Mouse (Mus musculus) embryonic facial prominence, embryonic 10.5 days (tissue): ENCODE results near the gene Rpl36a-ps1. TPM values are rescaled to one million over a fixed set of nuclear protein-coding genes. Genes with fewer than 3 reads are reported as not detected.

Source experiments
- DNase-seq: peaks from one replicate; pipeline ENCODE4 v3.0.0-alpha.2; 2017; ENCODE audit warnings: low spot score
- H3K27ac ChIP-seq: fragments of 300-500 bp; sonication (generic); replicated peaks from 2 replicates; pipeline ENCODE4 v1.5.1; 2016; ENCODE audit warnings: mild to moderate bottlenecking
- H3K27me3 ChIP-seq: fragments of 300-500 bp; sonication (generic); replicated peaks from 2 replicates; pipeline ENCODE4 v1.6.1; 2016; ENCODE audit warnings: low read depth, mild to moderate bottlenecking; ENCODE audit not compliant: poor library complexity, severe bottlenecking
- H3K36me3 ChIP-seq: fragments of 300-500 bp; sonication (generic); replicated peaks from 2 replicates; pipeline ENCODE4 v1.6.1; 2016; ENCODE audit warnings: mild to moderate bottlenecking, moderate library complexity
- H3K4me1 ChIP-seq: fragments of 300-500 bp; sonication (generic); 2 replicates; pipeline ENCODE4 v1.6.1; 2016
- H3K4me3 ChIP-seq: fragments of 300-500 bp; sonication (generic); 2 replicates; pipeline ENCODE4 v1.5.1; 2016; ENCODE audit warnings: mild to moderate bottlenecking, moderate library complexity
- H3K9me3 ChIP-seq: fragments of 300-500 bp; sonication (generic); 2 replicates; pipeline ENCODE4 v1.6.1; 2016; ENCODE audit warnings: mild to moderate bottlenecking
- WGBS: fragments of 180-500 bp; shearing (Covaris S2); methylation state at CpG from one replicate; pipeline ENCODE4 v1.1.7; 2016; 5-methylcytosine and 5-hydroxymethylcytosine counted together
- polyA plus RNA-seq: library from polyadenylated mRNA; unstranded; fragments of >200 nt; fragmentation: Nextera tagmentation; extraction: Ambion mirVana; gene quantifications from 2 replicates; pipeline ENCODE4 v1.2.1, GENCODE M21; 2016

The Rpl36a-ps1 gene
- polyA plus RNA-seq, 1 experiment from 2014 or later = not detected

DNA sequence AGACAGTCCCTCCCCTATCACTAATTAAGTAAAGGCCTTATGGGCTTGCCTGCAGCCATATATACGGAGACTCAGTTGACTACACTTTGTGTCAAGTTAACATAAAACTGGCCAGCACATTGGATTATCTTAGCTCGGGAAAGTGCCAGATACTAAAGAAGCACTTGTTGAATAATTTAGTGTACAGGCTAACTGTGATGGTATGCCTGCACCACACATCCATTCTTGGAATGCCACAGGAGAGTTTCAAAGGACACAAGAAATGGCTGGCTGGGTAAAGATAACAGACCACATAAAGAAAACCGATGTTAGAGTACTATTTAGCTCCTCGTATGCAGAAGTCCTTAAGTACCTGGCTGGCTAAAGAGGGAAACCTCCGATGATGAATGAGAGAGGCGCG is 24.6 kb upstream of the Rpl36a-ps1 start:
- Histone ChIP-seq H3K36me3 (no peaks in the 10 kb centered on the region), H3K9me3 (no peaks in the 10 kb centered on the region), H3K27ac (no peak overlapping the region), H3K4me3 (no peak overlapping the region), H3K4me1 (0 out of 2 replicates have a peak, but pooled peaks cover 3% of the 10 kb centered on the region), H3K27me3 (no peaks in the 10 kb centered on the region)
- DNase-seq = no peak
- 85% methylated on average over 7 of the region's 7 CpGs for WGBS

DNA sequence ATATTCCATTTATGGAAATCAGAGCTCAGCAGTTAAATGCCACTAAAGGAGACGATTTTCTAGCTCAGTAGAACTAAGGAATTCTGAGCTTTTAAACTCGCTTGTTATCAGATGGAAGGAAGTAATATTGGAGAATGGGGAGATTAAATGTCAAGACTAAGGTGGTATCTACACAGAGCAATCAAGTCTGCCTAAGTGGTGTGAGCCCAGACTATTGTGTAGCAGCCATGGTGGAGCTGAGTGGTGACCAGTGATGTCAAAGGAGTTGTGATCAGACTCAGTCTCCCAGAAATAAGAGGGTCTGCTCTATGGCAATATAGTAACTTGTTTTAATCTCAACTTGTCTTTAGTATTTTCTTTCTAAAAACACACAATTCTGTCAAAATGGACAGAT is 16.8 kb upstream of the Rpl36a-ps1 start:
- H3K27ac ChIP-seq = no peak overlapping the region
- H3K36me3 ChIP-seq = no peaks in the 10 kb centered on the region
- no peaks in the 10 kb centered on the region for H3K27me3 ChIP-seq
- H3K4me3 ChIP-seq = no peak overlapping the region
- 75% methylated on average over 2 of the region's 2 CpGs for whole genome bisulfite sequencing
- no peak for DNase-seq
- no peaks in the 10 kb centered on the region for H3K9me3 ChIP-seq
- H3K4me1 ChIP-seq = no peaks in the 10 kb centered on the region

GRCm38 (mm10) chr14:99010224-99010919 is 16.3 kb upstream of the Rpl36a-ps1 start:
- DNase-seq = no peak
- WGBS = 80% methylated on average over 8 of the region's 8 CpGs
- Histone ChIP-seq H3K4me1 (no peaks in the 10 kb centered on the region), H3K4me3 (no peak overlapping the region), H3K27me3 (no peaks in the 10 kb centered on the region), H3K27ac (no peak overlapping the region), H3K9me3 (no peaks in the 10 kb centered on the region), H3K36me3 (no peaks in the 10 kb centered on the region)

DNA sequence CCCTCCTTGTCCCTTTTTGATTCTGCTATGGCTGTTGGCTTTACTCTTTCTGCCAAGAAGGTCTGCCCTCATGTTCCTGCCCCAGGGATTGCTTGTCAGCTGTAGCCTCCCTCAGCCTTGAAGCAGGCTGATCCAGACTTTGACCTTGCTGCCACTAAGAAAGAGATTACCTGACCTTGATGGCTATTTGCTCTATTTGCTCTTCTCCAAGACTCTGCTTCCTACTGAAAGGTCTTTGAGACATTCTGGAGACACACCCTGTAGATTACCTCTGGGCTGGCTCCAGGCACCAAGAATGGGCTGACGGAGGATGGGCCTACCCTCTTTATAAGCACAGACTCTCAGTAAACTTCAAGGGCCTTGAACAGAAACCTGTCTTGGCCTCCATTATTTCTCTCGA is 1.6 kb downstream of the Rpl36a-ps1 start:
- 85% methylated on average over 2 of the region's 2 CpGs for WGBS
- Histone ChIP-seq H3K27ac (no peak overlapping the region), H3K4me3 (no peak overlapping the region), H3K4me1 (peaks cover 5% of the 10 kb centered on the region; the same call in 1 of the 2 replicates), H3K36me3 (no peaks in the 10 kb centered on the region), H3K27me3 (no peaks in the 10 kb centered on the region), H3K9me3 (no peaks in the 10 kb centered on the region)
- no peak for DNase-seq

DNA sequence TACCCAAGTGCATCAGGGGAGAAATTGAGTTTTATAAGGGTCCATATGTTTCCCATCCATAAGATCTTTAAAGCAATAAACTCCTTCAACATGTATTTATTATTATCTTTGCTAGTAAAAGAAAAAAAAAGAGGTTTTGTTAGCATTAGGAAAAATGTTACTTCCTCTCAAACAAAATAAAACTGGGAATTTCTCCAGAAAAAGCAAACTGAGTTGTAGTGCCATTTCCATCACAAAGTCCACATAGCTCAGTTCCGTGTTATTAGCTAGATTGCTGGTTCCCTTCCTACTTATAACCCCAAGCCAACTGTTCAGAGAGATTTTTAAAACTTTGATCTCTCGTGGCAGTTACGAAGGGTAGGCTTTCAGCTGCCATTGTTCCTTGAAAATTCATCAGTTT is 3.5 kb downstream of the Rpl36a-ps1 start:
- DNase-seq = no peak
- WGBS = 63% methylated on average over 3 of the region's 3 CpGs
- Histone ChIP-seq H3K4me1 (peaks cover 5% of the 10 kb centered on the region; the same call in 1 of the 2 replicates), H3K27ac (no peak overlapping the region), H3K4me3 (no peak overlapping the region), H3K27me3 (no peaks in the 10 kb centered on the region), H3K9me3 (no peaks in the 10 kb centered on the region), H3K36me3 (no peaks in the 10 kb centered on the region)

GRCm38 (mm10) chr14:98989818-98990217 is 4.3 kb downstream of the Rpl36a-ps1 start:
- Histone ChIP-seq H3K4me1 (peaks cover 5% of the 10 kb centered on the region; the same call in 1 of the 2 replicates), H3K9me3 (no peaks in the 10 kb centered on the region), H3K4me3 (no peak overlapping the region), H3K27me3 (no peaks in the 10 kb centered on the region), H3K27ac (no peak overlapping the region), H3K36me3 (no peaks in the 10 kb centered on the region)
- no peak for DNase-seq
- WGBS = 44% methylated on average over 3 of the region's 3 CpGs

- no peaks in the 10 kb centered on the region for H3K36me3 ChIP-seq
- H3K4me3 ChIP-seq = no peak overlapping the region
- DNase-seq = no peak
- H3K27ac ChIP-seq = no peak overlapping the region
- no peaks in the 10 kb centered on the region for H3K27me3 ChIP-seq
- 40% methylated on average over 4 of the region's 4 CpGs for WGBS
- no peaks in the 10 kb centered on the region for H3K9me3 ChIP-seq
- no peaks in the 10 kb centered on the region for H3K4me1 ChIP-seq
These were observed 22.2 kb downstream of the Rpl36a-ps1 start for GRCm38 (mm10) chr14:98971921-98972320.

DNA sequence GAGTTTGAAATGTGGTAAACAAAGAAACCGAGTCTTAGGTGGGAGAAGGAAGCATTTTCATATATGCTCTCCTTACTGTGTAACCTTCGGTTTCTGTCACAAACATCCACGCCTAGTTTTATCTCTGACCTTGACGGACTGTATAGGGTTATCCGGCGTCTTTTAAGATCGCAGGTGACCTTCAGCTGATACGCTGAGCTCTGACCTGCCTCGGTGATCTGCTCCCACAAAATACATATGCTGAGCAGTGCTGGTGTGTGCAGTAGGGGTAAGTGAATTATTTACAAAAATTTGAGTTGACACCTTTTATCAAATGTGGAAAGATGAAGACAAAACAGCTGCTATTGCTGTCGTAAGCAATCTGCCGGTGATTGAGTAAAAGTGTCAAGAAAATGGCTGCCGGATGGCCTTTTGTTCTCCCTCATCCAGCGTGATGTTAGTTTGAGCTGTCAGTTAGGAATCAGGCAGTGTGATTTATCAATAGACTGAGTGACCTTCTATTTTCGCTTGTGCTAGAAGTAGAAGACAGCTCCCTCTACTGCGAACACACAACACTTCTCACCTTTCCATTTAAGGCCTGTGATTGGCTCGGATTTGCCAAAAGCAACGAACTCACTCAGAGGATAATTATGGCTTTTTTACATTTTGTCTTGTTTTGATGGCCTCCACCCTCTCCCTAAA is 35.0 kb downstream of the Rpl36a-ps1 start:
- H3K27me3 ChIP-seq = no peaks in the 10 kb centered on the region
- WGBS = 80% methylated on average over 17 of the region's 17 CpGs
- no peak for DNase-seq
- no peaks in the 10 kb centered on the region for H3K36me3 ChIP-seq
- H3K9me3 ChIP-seq = no peaks in the 10 kb centered on the region
- H3K4me3 ChIP-seq = no peak overlapping the region
- H3K4me1 ChIP-seq = no peaks in the 10 kb centered on the region
- no peak overlapping the region for H3K27ac ChIP-seq

GRCm38 (mm10) chr14:98956788-98957187 is 37.3 kb downstream of the Rpl36a-ps1 start:
- Histone ChIP-seq H3K4me3 (no peak overlapping the region), H3K27ac (no peak overlapping the region), H3K9me3 (no peaks in the 10 kb centered on the region), H3K4me1 (no peaks in the 10 kb centered on the region), H3K36me3 (no peaks in the 10 kb centered on the region), H3K27me3 (no peaks in the 10 kb centered on the region)
- 93% methylated on average over 9 of the region's 9 CpGs for WGBS
- no peak for DNase-seq

- WGBS = 88% methylated on average over 7 of the region's 7 CpGs
- Histone ChIP-seq H3K9me3 (no peaks in the 10 kb centered on the region), H3K27ac (no peak overlapping the region), H3K27me3 (no peaks in the 10 kb centered on the region), H3K36me3 (no peaks in the 10 kb centered on the region), H3K4me1 (peaks cover 2% of the 10 kb centered on the region; the same call in 1 of the 2 replicates), H3K4me3 (no peak overlapping the region)
- DNase-seq = no peak
These were observed 41.7 kb downstream of the Rpl36a-ps1 start for GRCm38 (mm10) chr14:98952441-98952840.

- WGBS = 33% methylated on average over 4 of the region's 4 CpGs
- Histone ChIP-seq H3K27me3 (no peaks in the 10 kb centered on the region), H3K4me1 (peaks cover 2% of the 10 kb centered on the region; the same call in 1 of the 2 replicates), H3K9me3 (no peaks in the 10 kb centered on the region), H3K4me3 (no peak overlapping the region), H3K36me3 (no peaks in the 10 kb centered on the region), H3K27ac (no peak overlapping the region)
- no peak for DNase-seq
These were observed 42.4 kb downstream of the Rpl36a-ps1 start for GRCm38 (mm10) chr14:98951626-98952290.
